Mouse (Mus musculus) heart, adult 11 months (tissue): ENCODE measurements around the gene Sel1l.

Source experiments
- DNase-seq: peaks from one replicate; pipeline ENCODE4 v3.0.0; 2022

Gene Sel1l

GRCm38 (mm10) chr12:91849045-91849467, at the start of gene Sel1l:
Sel1l (minus strand) TSS chr12:91849157.
- DNase-seq = peak; percentile 100

GRCm38 (mm10) chr12:91892622-91893560, 43.9 kb upstream of the Sel1l start:
- DNase-seq = peak; percentile 24

DNA sequence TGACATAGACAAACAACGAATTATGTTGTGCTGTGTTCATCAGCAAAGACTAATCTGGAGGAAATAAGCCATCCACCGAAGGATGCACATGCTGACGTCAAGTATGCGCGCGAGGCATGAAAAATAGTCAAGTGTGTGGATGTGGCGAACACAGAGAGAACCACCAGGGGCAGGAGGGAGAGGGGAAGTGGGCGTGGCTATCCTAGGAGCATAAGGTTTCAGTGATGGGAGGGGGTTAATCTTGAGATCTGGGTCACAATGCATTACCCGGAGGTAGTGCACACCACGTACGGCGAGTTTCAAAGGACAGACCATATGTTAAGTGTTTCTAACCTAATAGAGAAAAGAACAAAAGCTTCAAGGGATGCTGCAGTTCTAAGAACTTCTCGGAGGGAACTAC, 31.5 kb upstream of the Sel1l start:
- DNase-seq = no peak

DNA sequence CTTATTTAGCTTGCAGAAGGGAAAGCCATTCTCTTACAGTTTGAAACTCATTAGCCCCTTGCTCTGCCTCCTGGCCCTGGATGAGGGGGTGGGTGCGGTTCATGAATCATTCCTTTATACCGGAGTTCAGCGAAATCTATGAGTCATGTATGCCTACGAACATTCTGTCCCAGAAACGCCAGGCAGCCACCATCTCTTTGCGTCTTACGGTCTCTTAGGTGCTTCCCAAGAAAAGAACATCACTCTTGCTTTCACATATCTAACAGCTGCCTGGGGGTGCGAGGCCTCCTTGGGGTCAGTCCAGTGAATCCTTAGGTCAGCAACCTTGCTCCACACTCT, 29.9 kb upstream of the Sel1l start:
- peak; percentile 50 for DNase-seq

DNA sequence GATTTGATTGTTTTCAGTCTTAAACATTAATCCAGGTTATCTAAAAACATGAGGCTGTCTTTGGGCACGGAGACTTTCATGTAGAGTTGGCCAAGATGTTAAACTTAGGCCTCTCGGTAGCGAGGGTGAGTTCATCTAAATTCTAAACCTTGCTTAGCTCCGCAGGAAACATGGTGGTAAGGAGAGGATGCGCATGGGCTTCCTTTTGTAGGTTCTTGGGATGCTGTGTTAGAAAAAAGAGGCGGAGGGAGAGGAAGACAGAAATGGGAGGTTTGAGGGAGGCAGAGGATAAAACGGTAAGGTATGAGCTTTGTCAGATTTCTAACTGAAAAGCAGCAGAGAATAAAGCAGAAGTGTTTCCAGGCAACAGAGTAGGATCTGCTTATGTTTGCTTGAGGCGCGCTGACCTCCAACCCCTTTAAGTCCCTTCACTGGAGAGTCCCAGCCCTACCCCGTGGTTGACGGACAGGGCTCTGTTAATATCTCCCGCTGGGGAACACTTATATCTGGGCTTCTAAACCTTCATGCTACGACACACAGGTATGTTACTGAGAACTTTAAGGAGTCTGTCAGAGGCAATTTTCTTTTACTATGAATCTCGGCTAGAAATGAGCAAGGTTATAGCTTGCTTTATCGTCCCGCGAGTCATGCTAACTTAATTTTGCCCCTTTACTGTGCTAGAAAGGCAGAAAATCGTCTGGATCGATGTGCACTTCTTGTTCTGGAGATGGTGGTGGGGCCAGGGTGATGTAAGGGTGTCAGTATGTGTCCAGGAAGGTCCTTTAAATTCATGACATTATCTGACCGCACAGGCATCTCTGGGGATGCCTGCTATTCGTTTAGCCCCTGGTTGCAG, 29.3 kb upstream of the Sel1l start:
- peak; percentile 70 for DNase-seq

DNA sequence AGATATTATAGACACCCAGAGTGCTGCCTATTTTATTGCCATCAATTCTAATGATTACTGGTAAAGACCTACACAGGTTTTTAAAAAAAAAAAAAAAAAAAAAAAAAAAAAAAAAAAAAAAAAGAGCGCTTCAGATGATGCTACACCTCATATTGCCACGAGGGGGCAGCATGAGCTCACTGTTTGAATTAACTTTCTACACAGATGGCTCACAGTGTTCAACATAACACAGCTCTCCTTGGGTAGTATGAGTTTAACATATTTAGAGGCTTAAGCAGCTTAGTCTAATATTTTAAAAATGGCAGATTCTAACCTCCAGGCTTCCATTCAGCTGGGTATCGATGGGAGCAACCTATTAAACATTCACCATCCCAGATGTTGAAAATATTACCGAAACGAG, 28.7 kb upstream of the Sel1l start:
- DNase-seq = no peak

DNA sequence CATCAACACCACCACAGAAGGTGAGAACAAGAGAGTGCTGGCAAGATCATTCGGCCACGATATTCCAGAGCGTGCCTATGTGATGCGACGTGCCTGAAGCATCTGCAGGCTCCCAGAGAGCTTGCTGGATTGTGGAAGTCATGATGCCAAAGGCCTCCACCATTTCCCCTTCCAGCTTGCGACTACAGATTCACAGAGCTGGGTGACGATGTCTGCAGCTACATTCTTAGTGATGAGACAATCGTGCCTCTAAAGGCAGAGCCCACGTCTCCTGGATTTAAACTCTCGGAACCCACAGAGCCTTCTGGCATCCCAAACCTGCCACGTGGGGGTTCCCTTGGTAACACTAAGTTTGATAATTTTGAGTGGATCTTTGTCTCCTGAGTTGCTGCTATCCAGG, 21.7 kb upstream of the Sel1l start:
- DNase-seq = no peak

DNA sequence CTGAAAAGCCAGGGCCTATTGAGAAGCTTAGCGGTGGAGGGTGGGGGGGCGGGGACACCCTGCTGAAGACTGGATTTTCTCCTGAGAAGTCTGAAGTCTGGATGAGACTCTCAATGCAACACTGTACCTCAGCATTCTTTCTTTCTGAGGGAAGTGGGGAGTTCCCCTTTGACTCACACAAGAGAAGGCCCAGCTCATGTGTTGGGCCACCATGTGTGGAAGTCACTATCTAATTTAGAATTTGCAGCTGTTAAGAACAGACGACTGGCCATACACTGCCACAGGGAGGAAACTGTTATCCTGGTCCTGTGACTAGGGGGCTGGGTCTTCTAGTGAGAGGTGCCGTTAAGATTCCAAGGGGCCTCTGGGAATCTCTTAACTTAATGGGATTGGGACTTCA, 20.4 kb upstream of the Sel1l start:
- no peak for DNase-seq

- no peak for DNase-seq
Measured at GRCm38 (mm10) chr12:91854330-91854729, 5.4 kb upstream of the Sel1l start.

GRCm38 (mm10) chr12:91848394-91849044, 438 bp downstream of the Sel1l start:
- DNase-seq = no peak

DNA sequence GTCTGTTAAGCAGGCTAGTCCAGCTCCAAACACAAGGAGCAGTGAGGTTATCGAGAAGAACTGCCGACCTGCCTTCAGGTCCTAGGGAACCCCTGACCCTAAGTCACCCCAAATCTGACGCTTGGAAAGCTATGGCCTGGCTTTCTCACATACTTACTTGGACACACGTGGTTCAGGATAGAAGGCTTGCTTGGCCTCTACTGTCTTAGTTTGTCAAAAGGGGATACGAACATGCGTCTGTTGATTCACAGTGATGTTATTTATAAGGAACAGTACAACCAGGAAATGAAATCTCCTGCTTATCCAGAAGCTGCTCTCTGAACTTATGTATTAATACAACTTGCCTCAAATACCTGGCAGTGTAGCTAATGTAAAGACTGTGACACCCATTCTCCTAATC, 2.9 kb downstream of the Sel1l start:
- no peak for DNase-seq

GRCm38 (mm10) chr12:91845393-91845792, 3.6 kb downstream of the Sel1l start:
- DNase-seq = no peak

DNA sequence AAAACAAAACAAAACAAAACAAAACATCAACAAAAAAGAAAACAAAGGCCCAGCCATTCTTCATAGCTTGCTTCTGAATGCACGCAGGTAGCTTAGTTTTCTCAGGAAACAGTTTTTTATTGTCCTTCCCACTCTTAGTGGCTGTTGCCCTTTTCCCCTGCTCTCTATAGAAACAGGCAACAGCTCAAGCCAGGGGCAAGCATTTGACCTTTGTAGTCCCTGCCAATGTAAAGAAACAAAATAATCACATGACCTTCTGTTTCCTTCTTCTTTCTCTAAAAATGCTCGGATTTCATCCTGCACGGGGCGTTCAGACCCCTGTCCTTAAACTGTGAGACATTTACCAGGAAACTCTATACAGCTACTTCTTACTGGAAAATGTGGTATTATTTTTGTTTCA, 4.4 kb downstream of the Sel1l start:
- DNase-seq = no peak

- DNase-seq = no peak
Measured at GRCm38 (mm10) chr12:91843888-91844287, 5.1 kb downstream of the Sel1l start.

DNA sequence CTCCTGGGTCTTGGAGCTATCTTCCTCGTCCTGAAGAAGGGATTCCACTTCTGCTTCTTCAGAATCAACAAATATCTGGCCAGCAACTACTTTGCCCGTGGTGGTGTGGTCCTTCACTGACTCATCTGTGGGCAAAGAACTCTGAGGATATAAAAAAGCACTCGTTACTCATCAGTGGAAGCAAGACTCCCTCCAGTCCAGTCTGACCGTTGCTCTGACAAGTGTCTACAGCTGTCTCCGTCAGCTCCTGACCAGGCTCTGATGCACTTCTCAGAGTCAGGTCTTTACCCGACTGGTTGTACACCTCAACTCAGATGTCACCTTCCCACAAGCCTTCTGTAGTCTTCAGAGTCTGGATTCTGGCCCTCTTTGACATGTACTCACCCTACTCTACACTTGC, 7.2 kb downstream of the Sel1l start:
- no peak for DNase-seq

DNA sequence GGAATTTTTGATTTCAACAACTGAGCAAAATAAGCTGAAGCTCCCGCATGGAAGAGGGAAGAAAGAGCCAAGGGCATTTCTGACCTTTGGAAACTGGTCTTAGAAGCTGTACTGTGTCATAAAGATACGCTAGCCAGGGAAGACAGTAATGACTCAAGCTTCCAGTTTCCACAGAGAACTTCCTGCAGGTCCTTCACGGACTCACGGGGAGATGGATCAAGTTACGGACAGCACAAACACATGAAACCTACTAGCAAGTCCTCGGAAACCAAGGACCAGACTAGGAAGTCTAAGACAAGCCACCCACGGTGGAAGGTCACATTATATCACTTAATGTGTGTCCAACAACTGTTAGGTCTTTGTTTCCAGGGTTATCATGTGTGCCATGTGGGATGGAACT, 10.7 kb downstream of the Sel1l start:
- no peak for DNase-seq

GRCm38 (mm10) chr12:91837401-91838065, 11.4 kb downstream of the Sel1l start:
- no peak for DNase-seq

DNA sequence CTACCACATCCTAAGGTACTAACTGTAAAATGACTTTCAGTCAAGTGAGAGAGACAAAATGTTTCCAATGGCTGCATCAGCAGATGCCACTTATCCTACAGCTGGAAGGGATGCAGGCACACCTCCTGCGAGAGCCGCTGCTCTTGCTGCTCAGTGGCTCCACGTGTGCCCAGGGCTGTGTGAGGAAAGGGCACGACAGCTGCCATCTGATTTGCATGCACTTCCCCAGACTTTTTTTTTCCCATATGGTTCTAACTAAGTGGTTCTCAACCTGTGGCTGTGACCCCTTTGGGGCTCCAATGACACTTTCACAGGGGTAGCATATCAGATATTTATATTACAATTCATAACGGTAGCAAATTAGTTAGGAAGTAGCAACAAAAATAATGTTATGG, 15.0 kb downstream of the Sel1l start:
- DNase-seq = no peak

DNA sequence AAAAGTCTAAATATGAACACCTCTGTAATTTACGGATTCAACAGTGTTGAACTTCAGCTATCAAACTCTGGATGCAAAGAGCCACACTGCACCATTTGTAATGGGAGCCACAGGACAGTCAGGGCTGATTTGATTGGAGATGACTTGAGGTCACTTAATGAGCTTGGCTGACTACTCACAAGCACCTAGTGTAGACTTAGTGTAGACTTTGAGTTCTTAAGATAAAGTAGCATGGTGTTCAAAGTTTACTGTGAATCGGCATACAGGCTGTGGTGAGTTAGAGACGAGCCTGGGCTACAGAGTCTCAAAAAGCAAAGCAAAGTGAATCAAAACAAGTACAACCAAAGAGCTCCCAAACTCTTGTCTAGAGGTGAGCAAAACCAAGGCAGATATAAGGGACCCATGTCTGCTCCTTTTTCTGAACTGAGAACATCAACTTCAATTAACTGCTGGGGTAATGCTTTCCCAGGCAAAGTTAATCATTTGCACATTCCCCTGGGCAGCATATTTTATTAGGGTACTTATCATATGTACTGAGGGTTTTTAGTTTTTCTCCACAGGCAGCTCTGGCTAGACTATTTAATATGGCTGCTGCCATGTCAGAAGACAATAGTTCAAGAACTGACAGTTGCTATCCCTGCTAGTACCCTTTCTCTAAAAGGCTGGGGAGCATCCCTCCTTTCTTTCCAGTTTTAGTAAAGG, 15.6 kb downstream of the Sel1l start:
- DNase-seq = no peak

- DNase-seq = no peak
Measured at GRCm38 (mm10) chr12:91831410-91831809, 17.5 kb downstream of the Sel1l start.

GRCm38 (mm10) chr12:91820461-91820860, 28.5 kb downstream of the Sel1l start:
- peak; percentile 67 for DNase-seq

- DNase-seq = peak; percentile 80
Measured at GRCm38 (mm10) chr12:91818726-91819125, 30.2 kb downstream of the Sel1l start.
